Mouse (Mus musculus): Measurements from ENCODE around the gene Cog4. TPM values are rescaled to one million over a fixed set of nuclear protein-coding genes. Genes with fewer than 3 reads are reported as not detected.
"Not testable (repeated sequence)": the region's sequence is repeated elsewhere in the genome, so short reads cannot be mapped to it uniquely, and the experiment has no call there.

The Cog4 gene
- polyA plus RNA-seq, 1 experiment: 53.5 TPM

- no peak for DNase-seq (ENCODE audit: low read depth)
Observed at GRCm38 (mm10) chr8:110889904-110890470, 43.6 kb downstream of the Cog4 start.

- DNase-seq (ENCODE audit: low read depth): no peak
Observed at GRCm38 (mm10) chr8:110892040-110892439, 45.6 kb downstream of the Cog4 start.

GRCm38 (mm10) chr8:110892913-110893312, 46.5 kb downstream of the Cog4 start:
- no peak for DNase-seq (ENCODE audit: low read depth)

GRCm38 (mm10) chr8:110894851-110895250, 48.5 kb downstream of the Cog4 start:
- DNase-seq (ENCODE audit: low read depth): no peak

GRCm38 (mm10) chr8:110895254-110895653, 48.9 kb downstream of the Cog4 start:
- no peak for DNase-seq (ENCODE audit: low read depth)

GRCm38 (mm10) chr8:110895812-110896211, 49.4 kb downstream of the Cog4 start:
- DNase-seq (ENCODE audit: low read depth): no peak

GRCm38 (mm10) chr8:110897495-110897894, 51.1 kb downstream of the Cog4 start:
- DNase-seq (ENCODE audit: low read depth): no peak

- peak; percentile 26 for DNase-seq (ENCODE audit: low read depth)
Observed at GRCm38 (mm10) chr8:110901056-110901455, 54.7 kb downstream of the Cog4 start.

GRCm38 (mm10) chr8:110901839-110902578, 55.6 kb downstream of the Cog4 start, which contains the start of gene Fuk:
Gene Fuk (minus strand): TSS chr8:110902488.
- no peak for DNase-seq (ENCODE audit: low read depth)

- DNase-seq (ENCODE audit: low read depth): no peak
Observed at GRCm38 (mm10) chr8:110902579-110902965, 56.2 kb downstream of the Cog4 start.

- DNase-seq (ENCODE audit: low read depth): no peak
Observed at GRCm38 (mm10) chr8:110905404-110905803, 59.0 kb downstream of the Cog4 start.

GRCm38 (mm10) chr8:110906682-110907081, 60.3 kb downstream of the Cog4 start:
- no peak for DNase-seq (ENCODE audit: low read depth)

GRCm38 (mm10) chr8:110909850-110910249, 63.5 kb downstream of the Cog4 start:
- not testable (repeated sequence) for DNase-seq (ENCODE audit: low read depth)

GRCm38 (mm10) chr8:110911576-110912570, 65.5 kb downstream of the Cog4 start:
- DNase-seq (ENCODE audit: low read depth): no peak

- no peak for DNase-seq (ENCODE audit: low read depth)
Observed at GRCm38 (mm10) chr8:110917415-110917814, 71.0 kb downstream of the Cog4 start.

GRCm38 (mm10) chr8:110918027-110918426, 71.6 kb downstream of the Cog4 start:
- no peak for DNase-seq (ENCODE audit: low read depth)

- no peak for DNase-seq (ENCODE audit: low read depth)
Observed at GRCm38 (mm10) chr8:110918460-110918859, 72.1 kb downstream of the Cog4 start.

- DNase-seq (ENCODE audit: low read depth): no peak
Observed at GRCm38 (mm10) chr8:110919341-110920031, 73.1 kb downstream of the Cog4 start, which contains the start of gene St3gal2. Gene St3gal2 (plus strand): TSS chr8:110919922.

GRCm38 (mm10) chr8:110920032-110920772, 73.8 kb downstream of the Cog4 start:
- no peak for DNase-seq (ENCODE audit: low read depth)

- DNase-seq (ENCODE audit: low read depth): no peak
Observed at GRCm38 (mm10) chr8:110920773-110921277, 74.4 kb downstream of the Cog4 start.

All from gonadal fat pad, adult 2 months (tissue).